Mouse (Mus musculus) urinary bladder, adult 18-20 months (tissue): Measurements from ENCODE around the gene Efhc1.

Experiments used
- DNase-seq, 2 experiments: peaks; one replicate each; pipeline ENCODE4 v3.0.0; 2022; ENCODE audit warnings: low spot score in 2 of 2, mixed read lengths in 2 of 2

Efhc1 gene

GRCm38 (mm10) chr1:21007941-21008701, 56.7 kb downstream of the Efhc1 start:
- DNase-seq, result no peak

GRCm38 (mm10) chr1:21008891-21009290, 57.5 kb downstream of the Efhc1 start:
- DNase-seq, result peak; percentile 28 to 42

GRCm38 (mm10) chr1:21010282-21010800, 58.9 kb downstream of the Efhc1 start:
- DNase-seq, result no peak

- peak; percentile 52 to 88 for DNase-seq
Measured at GRCm38 (mm10) chr1:21014463-21014862, 63.0 kb downstream of the Efhc1 start.

GRCm38 (mm10) chr1:21023101-21023500, 71.7 kb downstream of the Efhc1 start:
- no peak for DNase-seq

GRCm38 (mm10) chr1:21025203-21025602, 73.8 kb downstream of the Efhc1 start:
- no peak for DNase-seq

GRCm38 (mm10) chr1:21026534-21026933, 75.1 kb downstream of the Efhc1 start:
- no peak for DNase-seq

- DNase-seq, result no peak
Measured at GRCm38 (mm10) chr1:21029000-21029399, 77.6 kb downstream of the Efhc1 start.

- no peak for DNase-seq
Measured at GRCm38 (mm10) chr1:21031650-21032049, 80.2 kb downstream of the Efhc1 start.

GRCm38 (mm10) chr1:21033065-21033791, 81.8 kb downstream of the Efhc1 start:
- DNase-seq, result no peak

GRCm38 (mm10) chr1:21033792-21034119, 82.3 kb downstream of the Efhc1 start:
- DNase-seq, result no peak

- no peak for DNase-seq
Measured at GRCm38 (mm10) chr1:21035878-21036277, 84.5 kb downstream of the Efhc1 start.

GRCm38 (mm10) chr1:21037881-21038601, 86.6 kb downstream of the Efhc1 start:
- no peak for DNase-seq

- DNase-seq, result no peak
Measured at GRCm38 (mm10) chr1:21039564-21039963, 88.1 kb downstream of the Efhc1 start.

- no peak for DNase-seq
Measured at GRCm38 (mm10) chr1:21040173-21040572, 88.7 kb downstream of the Efhc1 start.
